Mouse (Mus musculus): ENCODE data around the gene Tek.
A peak's percentile ranks its signal among the peaks of the same experiment; 100 is the strongest.

The Tek gene

GRCm38 (mm10) chr4:94826891-94827290 is 87.8 kb downstream of the Tek start:
- DNase-seq, result no peak

GRCm38 (mm10) chr4:94827429-94827828 is 88.3 kb downstream of the Tek start:
- no peak for DNase-seq

GRCm38 (mm10) chr4:94829924-94830386 is 90.9 kb downstream of the Tek start:
- peak; percentile 35 for DNase-seq

- peak; percentile 8 for DNase-seq
These were observed 98.0 kb downstream of the Tek start for GRCm38 (mm10) chr4:94837061-94837460.

GRCm38 (mm10) chr4:94853301-94853700 is 114.2 kb downstream of the Tek start:
- no peak for DNase-seq

- DNase-seq, result no peak
These were observed 115.2 kb downstream of the Tek start for GRCm38 (mm10) chr4:94854270-94854669.

- DNase-seq, result no peak
These were observed 116.1 kb downstream of the Tek start for GRCm38 (mm10) chr4:94855201-94855600.

- DNase-seq, result no peak
These were observed 161.7 kb downstream of the Tek start for GRCm38 (mm10) chr4:94900744-94901143.

GRCm38 (mm10) chr4:94901780-94902179 is 162.7 kb downstream of the Tek start:
- no peak for DNase-seq

Measured in kidney, adult 18-20 months (tissue).